Mouse (Mus musculus) stomach, postnatal 0 days (tissue): Measurements from ENCODE around the gene Gpr55.
A peak's percentile ranks its signal among the peaks of the same experiment; 100 is the strongest.

Experiments
- CTCF ChIP-seq: IDR thresholded peaks from 2 replicates; pipeline ENCODE4 v1.5.1; 2016; ENCODE audit warnings: antibody characterized with exemption, low read depth, mild to moderate bottlenecking, moderate library complexity
- EP300 ChIP-seq: optimal IDR thresholded peaks from 2 replicates; pipeline ENCODE3; 2016; ENCODE audit warnings: antibody characterized with exemption

GRCm38 (mm10) chr1:85928057-85928687, 32.6 kb downstream of the Gpr55 start, which contains the start of gene 4933407L21Rik:
- TF ChIP-seq CTCF (0 out of 2 replicates have a peak, but pooled peaks have one; percentile 16), EP300 (no peak)
